Mouse (Mus musculus): ENCODE measurements at regions not wholly inside any gene's neighbourhood (a gene's known extent, or its start where the extent isn't known, plus 50 kb on each side); places are given as distances from the start of the nearest gene placed in this dataset.

GRCm38 (mm10) chr2:9184243-9184642 is 696.8 kb upstream of the 4930412O13Rik start:
- no peak for DNase-seq (ENCODE audit: low spot score in 2 of 2)

GRCm38 (mm10) chr2:9185780-9186483 is 695.1 kb upstream of the 4930412O13Rik start:
- DNase-seq (ENCODE audit: low spot score in 2 of 2): no peak

GRCm38 (mm10) chr2:9193195-9193594 is 687.9 kb upstream of the 4930412O13Rik start:
- no peak for DNase-seq (ENCODE audit: low spot score in 2 of 2)

GRCm38 (mm10) chr2:9197025-9197424 is 684.0 kb upstream of the 4930412O13Rik start:
- no peak for DNase-seq (ENCODE audit: low spot score in 2 of 2)

GRCm38 (mm10) chr2:9207963-9208362 is 673.1 kb upstream of the 4930412O13Rik start:
- no peak for DNase-seq (ENCODE audit: low spot score in 2 of 2)

All from layer of hippocampus, postnatal 10 days (tissue).